Mouse (Mus musculus) midbrain, embryonic 16.5 days (tissue): ENCODE measurements at regions not wholly inside any gene's neighbourhood (a gene's known extent, or its start where the extent isn't known, plus 50 kb on each side); places are given as distances from the start of the nearest gene placed in this dataset.
"Not testable (repeated sequence)": the region's sequence is repeated elsewhere in the genome, so short reads cannot be mapped to it uniquely, and the experiment has no call there.

Experiments
- ATAC-seq: fragments of 200-750 bp; cut with Nextera tagmentation; 2 replicates; pipeline ENCODE4 v1.8.0; 2017; ENCODE audit warnings: moderate TSS enrichment
- H3K27ac ChIP-seq: fragments of 300-500 bp; sonication (generic); 2 replicates; pipeline ENCODE4 v1.5.1; 2014; ENCODE audit warnings: mild to moderate bottlenecking, low read length, mixed read lengths
- H3K27me3 ChIP-seq: fragments of 300-500 bp; sonication (generic); 2 replicates; pipeline ENCODE4 v1.6.1; 2014; ENCODE audit warnings: low read depth, low read length, mixed read lengths; ENCODE audit not compliant: control insufficient read depth, insufficient read depth
- H3K36me3 ChIP-seq: fragments of 300-500 bp; sonication (generic); 2 replicates; pipeline ENCODE4 v1.6.1; 2014; ENCODE audit warnings: mild to moderate bottlenecking, low read length, moderate library complexity, mixed read lengths; ENCODE audit not compliant: control insufficient read depth, insufficient read depth
- H3K4me1 ChIP-seq: fragments of 300-500 bp; sonication (generic); 2 replicates; pipeline ENCODE4 v1.6.1; 2014; ENCODE audit warnings: mild to moderate bottlenecking, low read length, mixed read lengths; ENCODE audit not compliant: control insufficient read depth, insufficient read depth
- H3K4me2 ChIP-seq: fragments of 300-500 bp; sonication (generic); 2 replicates; pipeline ENCODE4 v1.6.1; 2014; ENCODE audit warnings: mild to moderate bottlenecking, low read length, mixed read lengths
- H3K4me3 ChIP-seq: fragments of 300-500 bp; sonication (generic); 2 replicates; pipeline ENCODE4 v1.5.1; 2014; ENCODE audit warnings: low read depth, mild to moderate bottlenecking, low read length, moderate library complexity, mixed read lengths
- H3K9ac ChIP-seq: fragments of 300-500 bp; sonication (generic); 2 replicates; pipeline ENCODE4 v1.6.1; 2014; ENCODE audit warnings: low read depth, low read length, mixed read lengths
- H3K9me3 ChIP-seq: fragments of 300-500 bp; sonication (generic); replicated peaks from 2 replicates; pipeline ENCODE4 v1.6.1; 2014; ENCODE audit warnings: mild to moderate bottlenecking, low read length, mixed read lengths; ENCODE audit not compliant: control insufficient read depth, poor library complexity, severe bottlenecking
- WGBS: fragments of 180-500 bp; shearing (Covaris S2); extraction: QIAGEN DNeasy Blood & Tissue Kit; methylation state at CpG from one replicate; pipeline ENCODE4 v1.1.7; 2014; 5-methylcytosine and 5-hydroxymethylcytosine counted together

GRCm38 (mm10) chr13:52310954-52311353, 220.1 kb downstream of the Diras2 start:
- Histone ChIP-seq H3K4me3 (no peak overlapping the region), H3K4me1 (no peaks in the 10 kb centered on the region), H3K36me3 (no peaks in the 10 kb centered on the region), H3K27me3 (no peaks in the 10 kb centered on the region), H3K4me2 (no peak overlapping the region), H3K9me3 (no peaks in the 10 kb centered on the region), H3K9ac (no peak overlapping the region), H3K27ac (no peak overlapping the region)
- WGBS: 18% methylated on average over 2 of the region's 2 CpGs
- no peak for ATAC-seq

GRCm38 (mm10) chr13:52318276-52318675, 212.8 kb downstream of the Diras2 start:
- no peak for ATAC-seq
- no peak overlapping the region for H3K9ac ChIP-seq
- H3K4me1 ChIP-seq: no peaks in the 10 kb centered on the region
- no peak overlapping the region for H3K4me2 ChIP-seq
- no peaks in the 10 kb centered on the region for H3K27me3 ChIP-seq
- H3K36me3 ChIP-seq: no peaks in the 10 kb centered on the region
- no peaks in the 10 kb centered on the region for H3K9me3 ChIP-seq
- no peak overlapping the region for H3K27ac ChIP-seq
- H3K4me3 ChIP-seq: no peak overlapping the region
- 92% methylated on average over 2 of the region's 2 CpGs for WGBS

- Histone ChIP-seq H3K36me3 (no peaks in the 10 kb centered on the region), H3K4me1 (no peaks in the 10 kb centered on the region), H3K4me3 (no peak overlapping the region), H3K4me2 (no peak overlapping the region), H3K27ac (no peak overlapping the region), H3K9ac (no peak overlapping the region), H3K27me3 (no peaks in the 10 kb centered on the region), H3K9me3 (no peaks in the 10 kb centered on the region)
- no peak for ATAC-seq
- 71% methylated on average over 3 of the region's 3 CpGs for WGBS
These were observed 207.4 kb downstream of the Diras2 start for GRCm38 (mm10) chr13:52323691-52324090.

GRCm38 (mm10) chr13:52324378-52324777, 206.7 kb downstream of the Diras2 start:
- H3K27me3 ChIP-seq, H3K4me2 ChIP-seq, H3K36me3 ChIP-seq, H3K4me1 ChIP-seq, H3K27ac ChIP-seq, ATAC-seq, H3K9ac ChIP-seq, H3K4me3 ChIP-seq, H3K9me3 ChIP-seq: not testable (repeated sequence)
- 89% methylated on average over 3 of the region's 3 CpGs for WGBS

GRCm38 (mm10) chr13:52325647-52326046, 205.4 kb downstream of the Diras2 start:
- H3K27ac ChIP-seq, H3K9me3 ChIP-seq, H3K4me3 ChIP-seq, H3K4me2 ChIP-seq, H3K27me3 ChIP-seq, H3K9ac ChIP-seq, ATAC-seq, H3K4me1 ChIP-seq, H3K36me3 ChIP-seq: not testable (repeated sequence)
- 85% methylated on average over 6 of the region's 6 CpGs for WGBS

- no peaks in the 10 kb centered on the region for H3K4me1 ChIP-seq
- no peak overlapping the region for H3K27ac ChIP-seq
- H3K4me3 ChIP-seq: no peak overlapping the region
- WGBS: 84% methylated on average over 9 of the region's 9 CpGs
- H3K9me3 ChIP-seq: no peaks in the 10 kb centered on the region
- ATAC-seq: no peak
- H3K4me2 ChIP-seq: no peak overlapping the region
- H3K27me3 ChIP-seq: no peaks in the 10 kb centered on the region
- H3K9ac ChIP-seq: no peak overlapping the region
- H3K36me3 ChIP-seq: no peaks in the 10 kb centered on the region
These were observed 203.3 kb downstream of the Diras2 start for GRCm38 (mm10) chr13:52327734-52328133.

- ATAC-seq: no peak
- H3K36me3 ChIP-seq: no peaks in the 10 kb centered on the region
- WGBS: 54% methylated on average over 8 of the region's 8 CpGs
- H3K9me3 ChIP-seq: no peaks in the 10 kb centered on the region
- no peak overlapping the region for H3K4me3 ChIP-seq
- no peaks in the 10 kb centered on the region for H3K27me3 ChIP-seq
- H3K4me2 ChIP-seq: no peak overlapping the region
- H3K9ac ChIP-seq: no peak overlapping the region
- H3K4me1 ChIP-seq: no peaks in the 10 kb centered on the region
- no peak overlapping the region for H3K27ac ChIP-seq
These were observed 202.3 kb downstream of the Diras2 start for GRCm38 (mm10) chr13:52328766-52329165.

- 88% methylated on average over 5 of the region's 5 CpGs for WGBS
- Histone ChIP-seq H3K9me3 (no peaks in the 10 kb centered on the region), H3K27me3 (no peaks in the 10 kb centered on the region), H3K4me1 (no peaks in the 10 kb centered on the region), H3K4me3 (no peak overlapping the region), H3K9ac (no peak overlapping the region), H3K27ac (no peak overlapping the region), H3K4me2 (no peak overlapping the region), H3K36me3 (no peaks in the 10 kb centered on the region)
- ATAC-seq: no peak
These were observed 200.0 kb downstream of the Diras2 start for GRCm38 (mm10) chr13:52331068-52331467.

GRCm38 (mm10) chr13:52334962-52335361, 196.1 kb downstream of the Diras2 start:
- H3K9me3 ChIP-seq: no peaks in the 10 kb centered on the region
- no peak overlapping the region for H3K27ac ChIP-seq
- H3K4me1 ChIP-seq: peaks cover 4% of the 10 kb centered on the region
- H3K9ac ChIP-seq: no peak overlapping the region
- no peaks in the 10 kb centered on the region for H3K27me3 ChIP-seq
- H3K4me3 ChIP-seq: no peak overlapping the region
- no peaks in the 10 kb centered on the region for H3K36me3 ChIP-seq
- 88% methylated on average over 3 of the region's 3 CpGs for WGBS
- no peak overlapping the region for H3K4me2 ChIP-seq
- no peak for ATAC-seq

- no peak for ATAC-seq
- no peak overlapping the region for H3K27ac ChIP-seq
- no peak overlapping the region for H3K4me3 ChIP-seq
- H3K4me2 ChIP-seq: no peak overlapping the region
- peaks cover 4% of the 10 kb centered on the region for H3K4me1 ChIP-seq
- WGBS: 80% methylated on average over 7 of the region's 7 CpGs
- no peaks in the 10 kb centered on the region for H3K36me3 ChIP-seq
- H3K9ac ChIP-seq: no peak overlapping the region
- H3K9me3 ChIP-seq: no peaks in the 10 kb centered on the region
- no peaks in the 10 kb centered on the region for H3K27me3 ChIP-seq
These were observed 193.1 kb downstream of the Diras2 start for GRCm38 (mm10) chr13:52337936-52338335.
